Mouse (Mus musculus): ENCODE measurements around the gene Cdc42ep4. TPM values are rescaled to one million over a fixed set of nuclear protein-coding genes. Genes with fewer than 3 reads are reported as not detected.
A peak's percentile ranks its signal among the peaks of the same experiment; 100 is the strongest.

Cdc42ep4 gene
- polyA plus RNA-seq, 2 experiments = 47.3 to 49.6 TPM

- Histone ChIP-seq H3K4me2 (replicated peaks; ENCODE audit: low read depth, low read length, severe bottlenecking) (peak overlapping the region; percentile 78), H3K9ac (ENCODE audit: low read depth, low read length, severe bottlenecking) (peak overlapping the region; percentile 83), H3K4me3 (replicated peaks; ENCODE audit: low read length) (peak overlapping the region; percentile 96), H3K36me3 (ENCODE audit: control insufficient read depth, insufficient read depth, low read length) (peaks cover 6% of the 10 kb centered on the region), H3K27me3 (ENCODE audit: control insufficient read depth, insufficient read depth, low read length) (no peaks in the 10 kb centered on the region), H3K4me1 (ENCODE audit: control insufficient read depth, insufficient read depth, low read length) (peaks cover 14% of the 10 kb centered on the region), H3K27ac (replicated peaks; ENCODE audit: low read depth, low read length) (peak overlapping the region; percentile 91), H3K9me3 (ENCODE audit: control insufficient read depth, low read length) (no peaks in the 10 kb centered on the region)
- no peak for TF ChIP-seq POLR2A (IDR thresholded peaks at IDR 0.05; ENCODE audit: borderline replicate concordance, extremely low read depth, insufficient read depth, insufficient read length)
- 4% methylated on average over 35 of the region's 38 CpGs for WGBS
- DNase-seq (ENCODE audit: low spot score) (peak; percentile 45), ATAC-seq (ENCODE audit: low FRiP score, low read depth) (peak; percentile 32)
These were observed 68.6 kb downstream of the Cdc42ep4 start for GRCm38 (mm10) chr11:113682897-113683626.

- Histone ChIP-seq H3K27me3 (ENCODE audit: control insufficient read depth, insufficient read depth, low read length) (no peaks in the 10 kb centered on the region), H3K9me3 (ENCODE audit: control insufficient read depth, low read length) (no peaks in the 10 kb centered on the region), H3K36me3 (ENCODE audit: control insufficient read depth, insufficient read depth, low read length) (peaks cover 2% of the 10 kb centered on the region; the same call in 1 of the 2 replicates), H3K4me3 (replicated peaks; ENCODE audit: low read length) (no peak overlapping the region), H3K4me1 (ENCODE audit: control insufficient read depth, insufficient read depth, low read length) (peaks cover 14% of the 10 kb centered on the region), H3K9ac (ENCODE audit: low read depth, low read length, severe bottlenecking) (no peak overlapping the region), H3K27ac (replicated peaks; ENCODE audit: low read depth, low read length) (no peak overlapping the region), H3K4me2 (replicated peaks; ENCODE audit: low read depth, low read length, severe bottlenecking) (peak overlapping the region; percentile 78)
- DNase-seq (ENCODE audit: low spot score) = no peak
- ATAC-seq (ENCODE audit: low FRiP score, low read depth) = no peak
- no peak for TF ChIP-seq POLR2A (IDR thresholded peaks at IDR 0.05; ENCODE audit: borderline replicate concordance, extremely low read depth, insufficient read depth, insufficient read length)
These were observed 69.7 kb downstream of the Cdc42ep4 start for GRCm38 (mm10) chr11:113681979-113682378.

GRCm38 (mm10) chr11:113680954-113681353 lies 70.7 kb downstream of the Cdc42ep4 start:
- Histone ChIP-seq H3K4me1 (ENCODE audit: control insufficient read depth, insufficient read depth, low read length) (peaks cover 14% of the 10 kb centered on the region), H3K9me3 (ENCODE audit: control insufficient read depth, low read length) (no peaks in the 10 kb centered on the region), H3K9ac (ENCODE audit: low read depth, low read length, severe bottlenecking) (no peak overlapping the region), H3K36me3 (ENCODE audit: control insufficient read depth, insufficient read depth, low read length) (peaks cover 12% of the 10 kb centered on the region), H3K27me3 (ENCODE audit: control insufficient read depth, insufficient read depth, low read length) (no peaks in the 10 kb centered on the region), H3K4me2 (replicated peaks; ENCODE audit: low read depth, low read length, severe bottlenecking) (no peak overlapping the region), H3K27ac (replicated peaks; ENCODE audit: low read depth, low read length) (no peak overlapping the region), H3K4me3 (replicated peaks; ENCODE audit: low read length) (no peak overlapping the region)
- ATAC-seq (ENCODE audit: low FRiP score, low read depth) (no peak), DNase-seq (ENCODE audit: low spot score) (no peak)
- TF ChIP-seq POLR2A (IDR thresholded peaks at IDR 0.05; ENCODE audit: borderline replicate concordance, extremely low read depth, insufficient read depth, insufficient read length) = no peak
- 86% methylated on average over 2 of the region's 2 CpGs for WGBS

- no peak for TF ChIP-seq POLR2A (IDR thresholded peaks at IDR 0.05; ENCODE audit: borderline replicate concordance, extremely low read depth, insufficient read depth, insufficient read length)
- ATAC-seq (ENCODE audit: low FRiP score, low read depth) (no peak), DNase-seq (ENCODE audit: low spot score) (no peak)
- Histone ChIP-seq H3K9me3 (ENCODE audit: control insufficient read depth, low read length) (no peaks in the 10 kb centered on the region), H3K27me3 (ENCODE audit: control insufficient read depth, insufficient read depth, low read length) (no peaks in the 10 kb centered on the region), H3K4me1 (ENCODE audit: control insufficient read depth, insufficient read depth, low read length) (peaks cover 7% of the 10 kb centered on the region), H3K36me3 (ENCODE audit: control insufficient read depth, insufficient read depth, low read length) (peaks cover 31% of the 10 kb centered on the region), H3K4me3 (replicated peaks; ENCODE audit: low read length) (no peak overlapping the region), H3K27ac (replicated peaks; ENCODE audit: low read depth, low read length) (no peak overlapping the region), H3K4me2 (replicated peaks; ENCODE audit: low read depth, low read length, severe bottlenecking) (no peak overlapping the region), H3K9ac (ENCODE audit: low read depth, low read length, severe bottlenecking) (no peak overlapping the region)
- WGBS = 86% methylated on average over 8 of the region's 8 CpGs
These were observed 73.3 kb downstream of the Cdc42ep4 start for GRCm38 (mm10) chr11:113678373-113678772.

GRCm38 (mm10) chr11:113677378-113677777 lies 74.3 kb downstream of the Cdc42ep4 start:
- no peak for ATAC-seq (ENCODE audit: low FRiP score, low read depth)
- H3K9me3 ChIP-seq (ENCODE audit: control insufficient read depth, low read length) = no peaks in the 10 kb centered on the region
- no peaks in the 10 kb centered on the region for H3K27me3 ChIP-seq (ENCODE audit: control insufficient read depth, insufficient read depth, low read length)
- peaks cover 4% of the 10 kb centered on the region for H3K4me1 ChIP-seq (ENCODE audit: control insufficient read depth, insufficient read depth, low read length)
- 83% methylated on average over 2 of the region's 2 CpGs for WGBS
- H3K4me2 ChIP-seq (replicated peaks; ENCODE audit: low read depth, low read length, severe bottlenecking) = no peak overlapping the region
- no peak overlapping the region for H3K4me3 ChIP-seq (replicated peaks; ENCODE audit: low read length)
- TF ChIP-seq POLR2A (IDR thresholded peaks at IDR 0.05; ENCODE audit: borderline replicate concordance, extremely low read depth, insufficient read depth, insufficient read length) = no peak
- H3K9ac ChIP-seq (ENCODE audit: low read depth, low read length, severe bottlenecking) = no peak overlapping the region
- H3K36me3 ChIP-seq (ENCODE audit: control insufficient read depth, insufficient read depth, low read length) = peaks cover 40% of the 10 kb centered on the region
- no peak for DNase-seq (ENCODE audit: low spot score)
- H3K27ac ChIP-seq (replicated peaks; ENCODE audit: low read depth, low read length) = no peak overlapping the region

Other genes with a start within 250 kb of the Cdc42ep4 start
- gene Sstr2, start 132.5 kb downstream of the Cdc42ep4 start, polyA plus RNA-seq (2012; rRNA removed) = 1.1 and 1.6 TPM in 2 replicates
- 0.91 and 1.5 TPM in 2 replicates for gene Sstr2, start 132.5 kb downstream of the Cdc42ep4 start, polyA plus RNA-seq (2014; fragmentation: Nextera tagmentation; extraction: Ambion mirVana)
- gene Cog1, start 102.7 kb downstream of the Cdc42ep4 start, polyA plus RNA-seq (2012; rRNA removed) = 38.8 and 42.6 TPM in 2 replicates
- gene Cog1, start 102.7 kb downstream of the Cdc42ep4 start, polyA plus RNA-seq (2014; fragmentation: Nextera tagmentation; extraction: Ambion mirVana) = 26.7 and 30.9 TPM in 2 replicates
- gene Slc39a11, start 101.8 kb downstream of the Cdc42ep4 start, polyA plus RNA-seq (2012; rRNA removed) = 17.2 and 21.3 TPM in 2 replicates
- 24.5 and 26.9 TPM in 2 replicates for gene Slc39a11, start 101.8 kb downstream of the Cdc42ep4 start, polyA plus RNA-seq (2014; fragmentation: Nextera tagmentation; extraction: Ambion mirVana)
- gene Fam104a, start 67.7 kb downstream of the Cdc42ep4 start, polyA plus RNA-seq (2012; rRNA removed) = 30.3 and 34.5 TPM in 2 replicates
- gene Fam104a, start 67.7 kb downstream of the Cdc42ep4 start, polyA plus RNA-seq (2014; fragmentation: Nextera tagmentation; extraction: Ambion mirVana) = 50.2 and 52.6 TPM in 2 replicates
- 26.8 and 27.5 TPM in 2 replicates for gene D11Wsu47e, start 67.5 kb downstream of the Cdc42ep4 start, polyA plus RNA-seq (2012; rRNA removed)
- gene D11Wsu47e, start 67.5 kb downstream of the Cdc42ep4 start, polyA plus RNA-seq (2014; fragmentation: Nextera tagmentation; extraction: Ambion mirVana) = 20.9 and 29.5 TPM in 2 replicates
- 0.88 and 1.3 TPM in 2 replicates for gene Cpsf4l, start 41.9 kb downstream of the Cdc42ep4 start, polyA plus RNA-seq (2012; rRNA removed)
- 1.2 and 1.3 TPM in 2 replicates for gene Cpsf4l, start 41.9 kb downstream of the Cdc42ep4 start, polyA plus RNA-seq (2014; fragmentation: Nextera tagmentation; extraction: Ambion mirVana)

All from limb, embryonic 14.5 days (tissue).